Mouse (Mus musculus): ENCODE measurements around the gene Cdca4. TPM values are rescaled to one million over a fixed set of nuclear protein-coding genes. Genes with fewer than 3 reads are reported as not detected.

The Cdca4 gene
- polyA plus RNA-seq, 1 experiment from 2014 or later: 98.2 TPM

GRCm38 (mm10) chr12:112814682-112815470, 14.3 kb downstream of the Cdca4 start:
- no peak overlapping the region for H3K27ac ChIP-seq
- no peaks in the 10 kb centered on the region for H3K9me3 ChIP-seq
- H3K27me3 ChIP-seq (ENCODE audit: insufficient read depth, poor library complexity, severe bottlenecking): no peaks in the 10 kb centered on the region
- DNase-seq (ENCODE audit: low spot score): no peak
- H3K4me1 ChIP-seq: peaks cover 53% of the 10 kb centered on the region
- no peak overlapping the region for H3K4me3 ChIP-seq
- peaks cover 70% of the 10 kb centered on the region for H3K36me3 ChIP-seq
- WGBS: 75% methylated on average over 14 of the region's 14 CpGs

- peaks cover 65% of the 10 kb centered on the region for H3K4me1 ChIP-seq
- WGBS: 90% methylated on average over 7 of the region's 7 CpGs
- H3K36me3 ChIP-seq: peaks cover 55% of the 10 kb centered on the region
- H3K27ac ChIP-seq: no peak overlapping the region
- no peaks in the 10 kb centered on the region for H3K27me3 ChIP-seq (ENCODE audit: insufficient read depth, poor library complexity, severe bottlenecking)
- no peak for DNase-seq (ENCODE audit: low spot score)
- H3K9me3 ChIP-seq: no peaks in the 10 kb centered on the region
- H3K4me3 ChIP-seq: no peak overlapping the region
These were observed 15.9 kb downstream of the Cdca4 start for GRCm38 (mm10) chr12:112813370-112813769.

- WGBS: 48% methylated on average over 19 of the region's 19 CpGs
- H3K27ac ChIP-seq: peak overlapping the region; percentile 82
- H3K4me3 ChIP-seq: peak overlapping the region; percentile 76
- H3K4me1 ChIP-seq: peaks cover 61% of the 10 kb centered on the region
- peaks cover 26% of the 10 kb centered on the region for H3K36me3 ChIP-seq
- no peak for DNase-seq (ENCODE audit: low spot score)
- H3K27me3 ChIP-seq (ENCODE audit: insufficient read depth, poor library complexity, severe bottlenecking): peaks cover 12% of the 10 kb centered on the region; the same call in 1 of the 2 replicates
- no peaks in the 10 kb centered on the region for H3K9me3 ChIP-seq
These were observed 18.9 kb downstream of the Cdca4 start for GRCm38 (mm10) chr12:112810092-112810885.

- no peaks in the 10 kb centered on the region for H3K9me3 ChIP-seq
These were observed 19.6 kb downstream of the Cdca4 start for GRCm38 (mm10) chr12:112809641-112810040.

GRCm38 (mm10) chr12:112808587-112809364, 20.4 kb downstream of the Cdca4 start, which contains the start of gene Clba1:
Gene Clba1 (plus strand): TSS chr12:112808937.
- Histone ChIP-seq H3K9me3 (no peaks in the 10 kb centered on the region), H3K4me1 (peaks cover 51% of the 10 kb centered on the region), H3K4me3 (peak within 1 kb of the TSS; percentile 76), H3K36me3 (peaks cover 11% of the 10 kb centered on the region), H3K27ac (peak within 1 kb of the TSS; percentile 82), H3K27me3 (ENCODE audit: insufficient read depth, poor library complexity, severe bottlenecking) (peaks cover 25% of the 10 kb centered on the region)
- under 1% methylated on average over 62 of the region's 64 CpGs for WGBS
- DNase-seq (ENCODE audit: low spot score): peak; percentile 96

More at GRCm38 (mm10) chr12:112809641-112810040, 19.6 kb downstream of the Cdca4 start:
- no peak for DNase-seq (ENCODE audit: low spot score)
- Histone ChIP-seq H3K36me3 (peaks cover 20% of the 10 kb centered on the region), H3K4me3 (peak overlapping the region; percentile 76), H3K27ac (peak overlapping the region; percentile 82), H3K4me1 (peaks cover 59% of the 10 kb centered on the region), H3K27me3 (ENCODE audit: insufficient read depth, poor library complexity, severe bottlenecking) (peaks cover 16% of the 10 kb centered on the region)
- 20% methylated on average over 8 of the region's 8 CpGs for WGBS

- WGBS: 69% methylated on average over 5 of the region's 5 CpGs
- H3K27me3 ChIP-seq (ENCODE audit: insufficient read depth, poor library complexity, severe bottlenecking): peaks cover 31% of the 10 kb centered on the region
- peak overlapping the region; percentile 82 for H3K27ac ChIP-seq
These were observed 21.0 kb downstream of the Cdca4 start for GRCm38 (mm10) chr12:112808212-112808586.

GRCm38 (mm10) chr12:112807796-112808195, 21.4 kb downstream of the Cdca4 start:
- H3K4me1 ChIP-seq: peaks cover 51% of the 10 kb centered on the region
- no peak overlapping the region for H3K4me3 ChIP-seq
- H3K36me3 ChIP-seq: peaks cover 4% of the 10 kb centered on the region
- H3K27ac ChIP-seq: peak overlapping the region; percentile 82; the same call in 1 of the 2 replicates
- peaks cover 35% of the 10 kb centered on the region for H3K27me3 ChIP-seq (ENCODE audit: insufficient read depth, poor library complexity, severe bottlenecking)
- WGBS: 76% methylated on average over 4 of the region's 4 CpGs
- no peaks in the 10 kb centered on the region for H3K9me3 ChIP-seq
- no peak for DNase-seq (ENCODE audit: low spot score)

More at GRCm38 (mm10) chr12:112808212-112808586, 21.0 kb downstream of the Cdca4 start:
- no peak for DNase-seq (ENCODE audit: low spot score)
- H3K4me1 ChIP-seq: peaks cover 50% of the 10 kb centered on the region
- peak overlapping the region; percentile 76 for H3K4me3 ChIP-seq
- H3K36me3 ChIP-seq: peaks cover 6% of the 10 kb centered on the region
- H3K9me3 ChIP-seq: no peaks in the 10 kb centered on the region

GRCm38 (mm10) chr12:112806044-112806443, 23.2 kb downstream of the Cdca4 start:
- no peaks in the 10 kb centered on the region for H3K9me3 ChIP-seq
- no peak for DNase-seq (ENCODE audit: low spot score)
- no peaks in the 10 kb centered on the region for H3K36me3 ChIP-seq
- H3K4me1 ChIP-seq: peaks cover 49% of the 10 kb centered on the region
- WGBS: 65% methylated on average over 6 of the region's 6 CpGs
- no peak overlapping the region for H3K4me3 ChIP-seq
- H3K27me3 ChIP-seq (ENCODE audit: insufficient read depth, poor library complexity, severe bottlenecking): peaks cover 51% of the 10 kb centered on the region
- H3K27ac ChIP-seq: no peak overlapping the region

- no peak for DNase-seq (ENCODE audit: low spot score)
- Histone ChIP-seq H3K9me3 (no peaks in the 10 kb centered on the region), H3K36me3 (no peaks in the 10 kb centered on the region), H3K4me1 (peaks cover 35% of the 10 kb centered on the region), H3K27me3 (ENCODE audit: insufficient read depth, poor library complexity, severe bottlenecking) (peaks cover 69% of the 10 kb centered on the region), H3K27ac (no peak overlapping the region), H3K4me3 (no peak overlapping the region)
- 55% methylated on average over 13 of the region's 13 CpGs for WGBS
These were observed 25.2 kb downstream of the Cdca4 start for GRCm38 (mm10) chr12:112804046-112804445.

- no peak for DNase-seq (ENCODE audit: low spot score)
- Histone ChIP-seq H3K27me3 (ENCODE audit: insufficient read depth, poor library complexity, severe bottlenecking) (peaks cover 78% of the 10 kb centered on the region), H3K36me3 (no peaks in the 10 kb centered on the region), H3K4me1 (peaks cover 30% of the 10 kb centered on the region), H3K27ac (no peak overlapping the region), H3K9me3 (no peaks in the 10 kb centered on the region), H3K4me3 (peak overlapping the region; percentile 76)
- WGBS: 16% methylated on average over 3 of the region's 3 CpGs
These were observed 26.3 kb downstream of the Cdca4 start for GRCm38 (mm10) chr12:112802917-112803316.

- DNase-seq (ENCODE audit: low spot score): peak; percentile 89
- Histone ChIP-seq H3K36me3 (no peaks in the 10 kb centered on the region), H3K27me3 (ENCODE audit: insufficient read depth, poor library complexity, severe bottlenecking) (peaks cover 84% of the 10 kb centered on the region), H3K4me1 (peaks cover 38% of the 10 kb centered on the region), H3K27ac (peak within 1 kb of the TSS; percentile 65), H3K9me3 (no peaks in the 10 kb centered on the region), H3K4me3 (peak within 1 kb of the TSS; percentile 76)
- WGBS: 4% methylated on average over 66 of the region's 69 CpGs
These were observed 27.1 kb downstream of the Cdca4 start, which contains the start of gene Ahnak2 for GRCm38 (mm10) chr12:112801864-112802846. Gene Ahnak2 (minus strand): TSS chr12:112802657.
